Mouse (Mus musculus) layer of hippocampus, adult 6 months (tissue): ENCODE results near the gene Galnt10. TPM values are rescaled to one million over a fixed set of nuclear protein-coding genes. Genes with fewer than 3 reads are reported as not detected.

Source experiments
- long read RNA-seq, 2 experiments: library from polyadenylated mRNA; unstranded; transcript quantifications; one replicate each; pipeline ENCODE4 v2.0.0; 2019 to 2020
- polyA plus RNA-seq: library from polyadenylated mRNA; unstranded; fragments of <200 nt; fragmentation: Nextera tagmentation; gene quantifications from 2 replicates; pipeline ENCODE4 v1.2.3, GENCODE M21; 2021

The Galnt10 gene
- 1.0 and 1.1 TPM in 2 replicates for polyA plus RNA-seq
- long read RNA-seq, experiment 1, partial matches to known transcripts = 0 of 6 reads
- long read RNA-seq, experiment 1, other reads (novel, unspliced or antisense) = 6 of 6 reads
- long read RNA-seq, experiment 2, full-length matches to known transcripts = 11 of 21 reads
- long read RNA-seq, experiment 2, partial matches to known transcripts = 7 of 21 reads
- long read RNA-seq, experiment 2, other reads (novel, unspliced or antisense) = 3 of 21 reads

GRCm38 (mm10) chr11:57645018-57645559, at the start of gene Galnt10:
Gene Galnt10 (plus strand): TSS chr11:57645442.

DNA sequence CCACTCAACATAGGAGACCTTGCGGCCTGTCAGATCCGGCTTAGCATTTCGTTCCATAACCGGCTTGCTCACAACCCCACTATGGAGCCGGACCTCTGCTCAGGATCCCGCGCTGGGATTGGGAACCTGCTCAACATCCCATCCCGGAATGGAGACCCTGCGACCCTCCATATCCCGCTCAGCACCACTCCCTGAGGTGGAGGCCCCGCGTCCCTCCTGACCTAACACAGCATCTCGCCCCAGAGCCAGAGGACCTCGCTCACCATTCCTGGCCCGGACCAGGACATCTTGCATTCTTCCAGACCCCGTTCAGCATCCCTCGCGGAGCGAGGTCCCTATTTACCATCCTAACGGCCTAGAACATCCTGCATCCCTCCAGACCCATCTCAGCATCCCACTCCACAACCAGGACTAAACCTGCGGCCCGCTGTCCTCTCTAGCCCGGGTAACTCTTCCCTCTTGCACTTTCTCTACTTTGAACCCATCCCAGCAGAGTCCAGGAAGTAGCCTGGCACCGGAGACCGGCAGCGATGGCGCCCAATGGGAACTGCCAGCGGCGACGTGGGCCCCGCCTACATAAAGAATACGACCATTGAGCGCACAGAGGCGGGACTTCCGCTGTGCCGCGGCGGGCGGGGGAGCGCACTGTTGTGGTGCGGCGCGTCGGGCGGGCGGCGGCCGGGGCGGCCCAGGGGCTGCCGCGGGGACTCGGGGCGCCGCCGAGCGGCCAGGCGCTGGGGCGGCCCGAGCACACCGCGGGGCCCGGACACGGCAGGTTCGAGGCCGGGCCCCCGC, 155.9 kb downstream of the Galnt10 start, which contains the start of gene Sap30l:
Gene Sap30l, plus strand, starts transcription at position 667 of the 795 bp plus-strand sequence.

GRCm38 (mm10) chr11:57832552-57833201, 187.4 kb downstream of the Galnt10 start, which contains the start of gene Hand1:
Gene Hand1 (minus strand): TSS chr11:57832818.

Other genes with a start within 250 kb of the Galnt10 start
- gene Fam114a2, start 126.8 kb upstream of the Galnt10 start, polyA plus RNA-seq = 25.3 and 27.5 TPM in 2 replicates
- 9.2 and 9.6 TPM in 2 replicates for gene Mfap3, start 126.8 kb upstream of the Galnt10 start, polyA plus RNA-seq
- gene Sap30l, start 156.2 kb downstream of the Galnt10 start, polyA plus RNA-seq = 4.7 and 5.8 TPM in 2 replicates
- not detected in 2 replicates for gene Hand1, start 187.4 kb downstream of the Galnt10 start, polyA plus RNA-seq